27 mouse cellular contexts compared by ENCODE assay signal in the genomic region with DNA sequence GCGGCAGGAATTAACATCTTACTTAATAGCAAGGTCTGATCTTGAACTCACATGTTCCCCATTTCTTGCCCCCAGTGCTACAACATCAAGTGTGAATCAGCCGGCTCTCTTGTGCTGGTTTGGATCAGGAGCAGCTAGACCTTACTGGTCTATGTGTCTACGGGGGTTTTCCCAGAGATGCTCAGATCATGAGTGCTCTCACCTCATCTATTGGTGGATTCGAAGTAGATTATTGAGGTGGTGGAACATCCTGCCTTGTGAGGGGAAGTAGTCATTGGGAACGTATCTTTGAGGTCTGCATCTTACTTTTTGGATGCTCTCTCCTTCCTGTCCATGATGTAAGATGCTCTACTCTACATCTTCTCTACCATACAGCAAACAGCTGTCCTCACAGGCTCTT. TPM values are rescaled to one million over a fixed set of nuclear protein-coding genes. Genes with fewer than 3 reads are reported as not detected.
"Had no signal": no experiment of that assay in that cellular context is flagged by ENCODE, and none has a peak within 500 bp of the region (broad histone marks: within the 10 kb centered on the region; RNA-seq: fewer than 3 reads in every experiment).

No protein-coding gene starts in this region.

- H3K9me3 ChIP-seq: limb, embryonic 10.5 days; limb, embryonic 13.5 days; liver, embryonic 12.5 days; liver, embryonic 15.5 days; lung, embryonic 15.5 days had no signal

- H3K9ac ChIP-seq: kidney, embryonic 15.5 days; limb, embryonic 13.5 days; liver, embryonic 12.5 days; liver, embryonic 15.5 days; lung, embryonic 15.5 days had no signal

- H3K27ac ChIP-seq: kidney, embryonic 15.5 days; limb, embryonic 10.5 days; limb, embryonic 13.5 days; liver, embryonic 12.5 days; liver, embryonic 15.5 days; lung, embryonic 15.5 days; stomach, postnatal 0 days had no signal

- ATAC-seq: liver, embryonic 12.5 days had no signal

- DNase-seq: kidney, adult 11 months; kidney, adult 8-10 months; kidney, postnatal 10 days; kidney, postnatal 36 days; liver; lung, adult 18-20 months; lung, postnatal 14 days; lung, postnatal 4 days; midbrain, embryonic 14.5 days; right cerebral cortex, adult 18-20 months; right cerebral cortex, postnatal 14 days; right cerebral cortex, postnatal 4 days had no signal

- H3K27me3 ChIP-seq: kidney, embryonic 15.5 days; limb, embryonic 13.5 days; liver, embryonic 12.5 days; liver, embryonic 15.5 days; lung, embryonic 15.5 days had no signal

- H3K4me1 ChIP-seq: kidney, embryonic 15.5 days; limb, embryonic 10.5 days; limb, embryonic 13.5 days; liver, embryonic 12.5 days; liver, embryonic 15.5 days; lung, embryonic 15.5 days had no signal

- H3K4me2 ChIP-seq: kidney, embryonic 15.5 days; limb, embryonic 13.5 days; liver, embryonic 12.5 days; liver, embryonic 15.5 days; lung, embryonic 15.5 days; midbrain, embryonic 11.5 days had no signal

- H3K36me3 ChIP-seq: kidney, embryonic 15.5 days; limb, embryonic 10.5 days; limb, embryonic 13.5 days; liver, embryonic 12.5 days; liver, embryonic 15.5 days; lung, embryonic 15.5 days had no signal

- H3K4me3 ChIP-seq: kidney, embryonic 15.5 days; limb, embryonic 10.5 days; limb, embryonic 13.5 days; liver, embryonic 12.5 days; liver, embryonic 15.5 days; lung, embryonic 15.5 days had no signal

RNA-seq across cellular contexts. Expression of gene Cd8a, which starts 8.4 kb away (rescaled TPM):
- total RNA-seq: layer of hippocampus, postnatal 14 days; left cerebral cortex, postnatal 25 days; megakaryocyte progenitor cell, adult 5-6 weeks; megakaryocyte-erythroid progenitor cell, adult 5-6 weeks; midbrain, postnatal 0 days had no signal
- polyA plus RNA-seq: limb, embryonic 10.5 days; limb, embryonic 13.5 days; liver, embryonic 12.5 days; liver, embryonic 15.5 days; midbrain, embryonic 11.5 days; midbrain, embryonic 14.5 days; midbrain, postnatal 0 days; neural tube, embryonic 11.5 days; neural tube, embryonic 14.5 days; stomach, postnatal 0 days had no signal

RNA-seq across cellular contexts. Expression of gene Cd8b1, which starts 59.1 kb away (rescaled TPM):
- total RNA-seq: layer of hippocampus, postnatal 14 days; left cerebral cortex, postnatal 25 days; megakaryocyte progenitor cell, adult 5-6 weeks; megakaryocyte-erythroid progenitor cell, adult 5-6 weeks; midbrain, postnatal 0 days had no signal
- polyA plus RNA-seq: limb, embryonic 13.5 days; liver, embryonic 12.5 days; liver, embryonic 15.5 days; midbrain, embryonic 11.5 days; midbrain, embryonic 14.5 days; midbrain, postnatal 0 days; neural tube, embryonic 11.5 days; neural tube, embryonic 14.5 days; stomach, postnatal 0 days had no signal

RNA-seq across cellular contexts. Expression of gene Smyd1, which starts 59.6 kb away (rescaled TPM):
- total RNA-seq: megakaryocyte progenitor cell, adult 5-6 weeks; megakaryocyte-erythroid progenitor cell, adult 5-6 weeks had no signal
